Mouse (Mus musculus): ENCODE measurements around the gene Mdm4. TPM values are rescaled to one million over a fixed set of nuclear protein-coding genes. Genes with fewer than 3 reads are reported as not detected.
A peak's percentile ranks its signal among the peaks of the same experiment; 100 is the strongest.
"Not testable (repeated sequence)": the region's sequence is repeated elsewhere in the genome, so short reads cannot be mapped to it uniquely, and the experiment has no call there.

Mdm4 gene
- total RNA-seq, 1 experiment = 136 TPM

GRCm38 (mm10) chr1:133027980-133028379 is 2.4 kb downstream of the Mdm4 start:
- H3K36me3 ChIP-seq (ENCODE audit: control insufficient read depth, insufficient read depth, low read length, poor library complexity, severe bottlenecking) = no peaks in the 10 kb centered on the region
- peaks cover 0 to 2% of the 10 kb centered on the region in 2 experiments; a peak in 3 of 4 replicates for H3K4me1 ChIP-seq (ENCODE audit: control insufficient read depth in 2 of 2, insufficient read depth in 2 of 2, low read length in 2 of 2, poor library complexity in 1 of 2)
- H3K9ac ChIP-seq (ENCODE audit: insufficient read depth, low read depth, low read length, poor library complexity, severe bottlenecking) = no peak overlapping the region
- in situ Hi-C loops (cut with MboI; ENCODE audit: low sequenced_read_pairs in 2 of 2, unreplicated experiment in 2 of 2) = loop anchor here (25.0 kb wide), 1 partner anchor 109 kb away; the partner anchor contains the start of gene Ppp1r15b (in 2 of the 2)
- no peak overlapping the region for H3K27ac ChIP-seq (ENCODE audit: insufficient read depth, low read depth, low read length, poor library complexity, severe bottlenecking)
- H3K4me3 ChIP-seq (ENCODE audit: insufficient read depth in 1 of 2, low read depth in 1 of 2, low read length in 2 of 2, poor library complexity in 1 of 2, severe bottlenecking in 1 of 2) = 0 out of 4 replicates have a peak overlapping the region, but pooled peaks of 1 of the 2 experiments have one; percentile 13
- H3K9me3 ChIP-seq (ENCODE audit: control insufficient read depth, insufficient read depth, low read depth, low read length) = no peaks in the 10 kb centered on the region
- TF ChIP-seq CHD2 (IDR thresholded peaks at IDR 0.05; ENCODE audit: low read depth, low read length) = no peak
- TF ChIP-seq HCFC1 (IDR thresholded peaks at IDR 0.05; ENCODE audit: borderline replicate concordance, insufficient read depth, low read length) = no peak
- no peak for TF ChIP-seq ZNF384 (IDR thresholded peaks at IDR 0.05; ENCODE audit: low read depth, low read length)
- TF ChIP-seq ZC3H11A (IDR thresholded peaks at IDR 0.05; ENCODE audit: borderline replicate concordance, low read depth, low read length) = no peak
- TF ChIP-seq MAFK (IDR thresholded peaks at IDR 0.05; ENCODE audit: insufficient read depth, low read depth, low read length) = no peak
- DNase-seq (ENCODE audit: low read depth, low spot score) = no peak

DNA sequence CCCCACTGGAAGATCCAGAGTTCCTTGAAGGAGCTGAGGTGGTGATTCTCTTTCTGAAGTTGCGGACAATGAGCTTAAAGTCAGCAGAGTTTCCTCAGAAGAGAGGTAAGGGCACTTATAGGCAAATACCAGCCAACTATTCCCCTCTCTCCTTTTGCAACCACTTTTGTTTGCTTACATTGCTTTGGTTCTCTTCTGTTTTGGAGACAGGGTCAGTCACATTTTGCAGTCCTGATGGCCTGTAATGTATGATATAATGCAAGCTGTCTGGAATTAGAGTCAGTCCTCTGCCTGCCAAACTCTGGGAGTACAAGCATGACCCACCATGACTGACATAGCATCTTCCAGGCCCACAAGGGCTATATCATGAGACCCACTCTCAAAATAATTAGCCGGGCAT is 3.2 kb downstream of the Mdm4 start:
- no peak overlapping the region for H3K9ac ChIP-seq (ENCODE audit: insufficient read depth, low read depth, low read length, poor library complexity, severe bottlenecking)
- H3K4me3 ChIP-seq (ENCODE audit: insufficient read depth in 1 of 2, low read depth in 1 of 2, low read length in 2 of 2, poor library complexity in 1 of 2, severe bottlenecking in 1 of 2) = no peak overlapping the region
- no peaks in the 10 kb centered on the region for H3K36me3 ChIP-seq (ENCODE audit: control insufficient read depth, insufficient read depth, low read length, poor library complexity, severe bottlenecking)
- no peak for TF ChIP-seq ZC3H11A (IDR thresholded peaks at IDR 0.05; ENCODE audit: borderline replicate concordance, low read depth, low read length)
- no peak for TF ChIP-seq ZNF384 (IDR thresholded peaks at IDR 0.05; ENCODE audit: low read depth, low read length)
- TF ChIP-seq MAFK (IDR thresholded peaks at IDR 0.05; ENCODE audit: insufficient read depth, low read depth, low read length) = no peak
- no peak for TF ChIP-seq HCFC1 (IDR thresholded peaks at IDR 0.05; ENCODE audit: borderline replicate concordance, insufficient read depth, low read length)
- TF ChIP-seq CHD2 (IDR thresholded peaks at IDR 0.05; ENCODE audit: low read depth, low read length) = no peak
- in situ Hi-C loops (cut with MboI; ENCODE audit: low sequenced_read_pairs in 2 of 2, unreplicated experiment in 2 of 2) = loop anchor here (25.0 kb wide), 1 partner anchor 110 kb away; the partner anchor contains the start of gene Ppp1r15b (in 2 of the 2)
- peaks cover 0 to 2% of the 10 kb centered on the region in 2 experiments; a peak in 3 of 4 replicates for H3K4me1 ChIP-seq (ENCODE audit: control insufficient read depth in 2 of 2, insufficient read depth in 2 of 2, low read length in 2 of 2, poor library complexity in 1 of 2)
- no peaks in the 10 kb centered on the region for H3K9me3 ChIP-seq (ENCODE audit: control insufficient read depth, insufficient read depth, low read depth, low read length)
- no peak for DNase-seq (ENCODE audit: low read depth, low spot score)
- H3K27ac ChIP-seq (ENCODE audit: insufficient read depth, low read depth, low read length, poor library complexity, severe bottlenecking) = no peak overlapping the region

DNA sequence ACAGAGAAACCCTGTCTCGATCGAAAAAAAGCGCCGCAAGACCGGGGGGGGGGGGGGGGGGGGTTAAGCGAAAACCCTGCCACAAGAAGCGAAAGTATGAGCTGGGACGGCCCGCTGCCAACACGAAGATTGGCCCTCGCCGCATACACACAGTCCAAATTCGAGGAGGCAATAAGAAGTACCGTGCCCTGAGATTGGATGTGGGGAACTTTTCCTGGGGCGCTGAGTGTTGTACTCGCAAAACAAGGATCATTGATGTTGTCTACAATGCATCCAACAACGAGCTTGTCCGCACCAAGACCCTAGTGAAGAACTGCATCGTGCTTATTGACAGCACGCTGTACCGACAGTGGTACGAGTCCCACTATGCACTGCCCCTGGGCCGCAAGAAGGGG is 4.6 kb downstream of the Mdm4 start:
- Histone ChIP-seq H3K4me3 (ENCODE audit: insufficient read depth in 1 of 2, low read depth in 1 of 2, low read length in 2 of 2, poor library complexity in 1 of 2, severe bottlenecking in 1 of 2) (peak overlapping the region; percentile 90 to 94), H3K27ac (ENCODE audit: insufficient read depth, low read depth, low read length, poor library complexity, severe bottlenecking) (peak overlapping the region; percentile 76; the same call in 1 of the 2 replicates), H3K9ac (ENCODE audit: insufficient read depth, low read depth, low read length, poor library complexity, severe bottlenecking) (peak overlapping the region; percentile 78; the same call in 1 of the 2 replicates)
- in situ Hi-C loops (cut with MboI; ENCODE audit: low sequenced_read_pairs in 2 of 2, unreplicated experiment in 2 of 2) = loop anchor here (25.0 kb wide), 1 partner anchor 112 kb away; the partner anchor contains the start of gene Ppp1r15b (in 2 of the 2)
- not testable (repeated sequence) for H3K9me3 ChIP-seq (ENCODE audit: control insufficient read depth, insufficient read depth, low read depth, low read length); H3K4me1 ChIP-seq (ENCODE audit: control insufficient read depth in 2 of 2, insufficient read depth in 2 of 2, low read length in 2 of 2, poor library complexity in 1 of 2); H3K36me3 ChIP-seq (ENCODE audit: control insufficient read depth, insufficient read depth, low read length, poor library complexity, severe bottlenecking); DNase-seq (ENCODE audit: low read depth, low spot score)

GRCm38 (mm10) chr1:133025051-133025795 is 5.1 kb downstream of the Mdm4 start:
- H3K9ac ChIP-seq (ENCODE audit: insufficient read depth, low read depth, low read length, poor library complexity, severe bottlenecking) = peak overlapping the region; percentile 95
- TF ChIP-seq ZC3H11A (IDR thresholded peaks at IDR 0.05; ENCODE audit: borderline replicate concordance, low read depth, low read length) = 0 out of 2 replicates have a peak, but pooled peaks have one; percentile 1
- no peak for TF ChIP-seq MAFK (IDR thresholded peaks at IDR 0.05; ENCODE audit: insufficient read depth, low read depth, low read length)
- TF ChIP-seq CHD2 (IDR thresholded peaks at IDR 0.05; ENCODE audit: low read depth, low read length) = peak; percentile 52; the same call in 1 of the 2 replicates
- TF ChIP-seq HCFC1 (IDR thresholded peaks at IDR 0.05; ENCODE audit: borderline replicate concordance, insufficient read depth, low read length) = peak; percentile 50; the same call in 1 of the 2 replicates
- no peak for TF ChIP-seq ZNF384 (IDR thresholded peaks at IDR 0.05; ENCODE audit: low read depth, low read length)
- peaks cover 0 to 4% of the 10 kb centered on the region in 2 experiments; a peak in 3 of 4 replicates for H3K4me1 ChIP-seq (ENCODE audit: control insufficient read depth in 2 of 2, insufficient read depth in 2 of 2, low read length in 2 of 2, poor library complexity in 1 of 2)
- H3K27ac ChIP-seq (ENCODE audit: insufficient read depth, low read depth, low read length, poor library complexity, severe bottlenecking) = peak overlapping the region; percentile 80
- H3K9me3 ChIP-seq (ENCODE audit: control insufficient read depth, insufficient read depth, low read depth, low read length) = no peaks in the 10 kb centered on the region
- peak overlapping the region; percentile 90 to 94 for H3K4me3 ChIP-seq (ENCODE audit: insufficient read depth in 1 of 2, low read depth in 1 of 2, low read length in 2 of 2, poor library complexity in 1 of 2, severe bottlenecking in 1 of 2)
- peaks cover 3% of the 10 kb centered on the region; the same call in 1 of the 2 replicates for H3K36me3 ChIP-seq (ENCODE audit: control insufficient read depth, insufficient read depth, low read length, poor library complexity, severe bottlenecking)
- in situ Hi-C loops (cut with MboI; ENCODE audit: low sequenced_read_pairs in 2 of 2, unreplicated experiment in 2 of 2) = loop anchor here (25.0 kb wide), 1 partner anchor 112 kb away; the partner anchor contains the start of gene Ppp1r15b (in 2 of the 2)
- peak; percentile 95 for DNase-seq (ENCODE audit: low read depth, low spot score)

Data from ES-E14 (cell line).